Mouse (Mus musculus) liver, adult 2 months (tissue): ENCODE data around the gene Usp18.

Experiments used
- CTCF ChIP-seq: fragments of 200-500 bp; IDR thresholded peaks from 2 replicates; pipeline ENCODE4 v1.5.1; 2011; ENCODE audit warnings: low read depth, low read length, control low read depth
- POLR2A ChIP-seq: fragments of 200-500 bp; IDR thresholded peaks from 2 replicates; pipeline ENCODE4 v1.6.1; 2011; ENCODE audit warnings: low read length, control low read depth; ENCODE audit not compliant: insufficient read depth; ENCODE audit errors: extremely low read depth

DNA sequence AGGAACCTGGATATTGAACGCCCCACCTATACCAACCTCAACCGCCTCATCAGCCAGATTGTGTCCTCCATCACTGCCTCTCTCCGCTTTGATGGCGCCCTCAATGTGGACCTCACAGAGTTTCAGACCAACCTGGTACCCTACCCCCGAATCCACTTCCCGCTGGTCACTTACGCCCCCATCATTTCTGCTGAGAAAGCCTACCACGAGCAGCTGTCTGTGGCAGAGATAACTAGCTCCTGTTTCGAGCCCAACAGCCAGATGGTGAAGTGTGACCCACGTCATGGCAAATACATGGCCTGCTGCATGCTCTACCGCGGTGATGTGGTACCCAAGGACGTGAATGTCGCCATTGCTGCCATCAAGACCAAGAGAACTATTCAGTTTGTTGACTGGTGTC, 22.7 kb upstream of the Usp18 start:
- TF ChIP-seq CTCF: no peak
- TF ChIP-seq POLR2A: no peak
